Mouse (Mus musculus): ENCODE results near the gene Src.

The Src gene

GRCm38 (mm10) chr2:157437123-157437522 is 18.9 kb downstream of the Src start:
- no peak for DNase-seq (ENCODE audit: low spot score)

DNA sequence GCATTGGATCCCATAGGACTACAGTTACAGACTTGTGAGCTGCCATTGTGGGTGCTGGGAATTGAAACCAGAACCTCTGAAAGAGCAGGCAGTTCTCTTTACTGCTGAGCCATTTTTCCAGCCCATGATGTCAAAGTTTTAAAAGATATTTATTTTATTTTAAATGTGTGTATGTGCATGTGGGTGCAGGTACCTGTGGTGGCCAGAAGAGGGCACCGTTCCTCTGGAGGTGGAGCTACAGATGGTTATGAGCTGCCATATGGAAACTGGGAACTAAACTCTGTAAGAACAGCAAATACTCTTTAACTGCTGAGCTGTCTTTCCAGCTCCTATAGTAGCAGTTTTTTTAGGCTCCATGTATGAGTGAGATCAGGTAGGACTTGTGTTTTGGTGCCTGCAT is 23.1 kb downstream of the Src start:
- no peak for DNase-seq (ENCODE audit: low spot score)

- no peak for DNase-seq (ENCODE audit: low spot score)
Measured at GRCm38 (mm10) chr2:157447297-157448158, 29.3 kb downstream of the Src start.

DNA sequence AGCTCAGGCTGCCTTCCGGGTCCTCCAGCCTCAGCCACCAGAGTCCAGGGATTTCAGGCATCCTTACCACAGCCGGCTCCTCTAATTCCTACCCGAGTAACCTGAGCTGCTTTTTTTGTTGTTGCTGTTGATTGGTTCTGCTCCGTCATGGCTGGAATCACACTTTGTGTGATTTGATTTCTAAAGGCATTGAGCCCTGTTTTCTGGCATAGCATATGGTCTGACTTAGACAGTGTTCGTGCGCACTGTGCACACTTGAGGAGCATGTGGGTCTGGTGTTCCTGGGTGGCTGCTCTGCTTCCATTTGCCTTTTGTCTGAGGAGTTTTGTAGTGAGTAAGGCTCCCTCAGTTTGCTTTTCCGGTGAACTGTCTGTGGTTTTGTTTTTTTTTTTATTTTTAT is 30.1 kb downstream of the Src start:
- no peak for DNase-seq (ENCODE audit: low spot score)

DNA sequence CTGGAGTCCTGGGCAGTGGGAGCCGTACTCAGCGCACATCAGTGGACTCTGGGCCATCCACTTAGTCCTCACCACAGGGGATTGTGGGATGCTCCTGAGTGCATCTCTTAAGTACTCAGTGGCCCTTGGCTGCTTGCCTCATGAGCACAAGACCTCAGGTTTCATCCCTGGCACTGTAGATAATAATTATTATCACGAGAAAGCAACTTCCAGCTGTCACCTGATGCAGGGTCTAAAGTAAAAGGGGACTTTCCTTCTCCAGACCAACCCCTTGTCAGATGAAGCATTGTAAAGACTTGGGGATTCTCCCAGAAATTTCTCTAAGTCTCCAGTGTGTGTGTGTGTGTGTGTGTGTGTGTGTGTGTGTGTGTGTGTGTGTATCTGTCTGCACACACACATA is 32.7 kb downstream of the Src start:
- DNase-seq (ENCODE audit: low spot score), result no peak

DNA sequence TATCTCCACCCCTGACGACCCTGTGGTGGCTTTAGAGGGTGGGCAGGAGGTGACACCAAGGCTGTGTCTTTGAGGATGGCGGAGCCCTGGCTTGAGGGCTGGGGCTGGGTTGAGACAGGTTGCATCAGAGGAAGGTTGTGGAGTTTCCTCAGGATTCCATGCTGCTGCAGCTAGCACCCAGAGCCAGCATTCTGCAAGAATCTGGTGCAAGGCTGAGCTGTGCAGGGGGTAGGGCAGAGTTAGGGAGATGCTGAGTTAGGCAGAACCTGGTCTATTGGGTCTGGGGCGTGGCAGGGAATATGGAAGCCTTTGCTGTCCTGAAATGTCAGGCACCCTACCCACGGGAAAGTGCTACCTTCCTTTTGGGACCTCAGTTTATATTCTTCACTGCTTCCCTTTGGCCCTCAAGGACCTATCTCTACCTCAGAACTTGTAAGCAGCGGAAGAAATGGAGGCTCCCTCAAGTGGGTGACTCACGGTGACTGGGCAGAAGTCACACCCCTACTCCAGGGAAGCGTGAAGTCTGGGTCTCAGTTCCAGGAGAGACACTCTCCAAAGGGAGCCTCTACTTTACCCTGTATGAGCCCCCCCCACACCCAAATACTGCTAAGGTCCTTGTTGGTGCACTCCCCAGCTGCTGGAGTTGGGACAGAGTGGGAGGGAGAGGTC is 33.3 kb downstream of the Src start:
- DNase-seq (ENCODE audit: low spot score), result peak; percentile 66

- DNase-seq (ENCODE audit: low spot score), result peak; percentile 90
Measured at GRCm38 (mm10) chr2:157457100-157457806, 39.0 kb downstream of the Src start.

GRCm38 (mm10) chr2:157458472-157458871 is 40.2 kb downstream of the Src start:
- peak; percentile 73 for DNase-seq (ENCODE audit: low spot score)

- no peak for DNase-seq (ENCODE audit: low spot score)
Measured at GRCm38 (mm10) chr2:157459736-157460135, 41.5 kb downstream of the Src start.

- DNase-seq (ENCODE audit: low spot score), result no peak
Measured at GRCm38 (mm10) chr2:157462776-157463710, 44.8 kb downstream of the Src start.

GRCm38 (mm10) chr2:157463887-157464745 is 45.9 kb downstream of the Src start:
- no peak for DNase-seq (ENCODE audit: low spot score)

GRCm38 (mm10) chr2:157464746-157465126 is 46.5 kb downstream of the Src start:
- DNase-seq (ENCODE audit: low spot score), result no peak

DNA sequence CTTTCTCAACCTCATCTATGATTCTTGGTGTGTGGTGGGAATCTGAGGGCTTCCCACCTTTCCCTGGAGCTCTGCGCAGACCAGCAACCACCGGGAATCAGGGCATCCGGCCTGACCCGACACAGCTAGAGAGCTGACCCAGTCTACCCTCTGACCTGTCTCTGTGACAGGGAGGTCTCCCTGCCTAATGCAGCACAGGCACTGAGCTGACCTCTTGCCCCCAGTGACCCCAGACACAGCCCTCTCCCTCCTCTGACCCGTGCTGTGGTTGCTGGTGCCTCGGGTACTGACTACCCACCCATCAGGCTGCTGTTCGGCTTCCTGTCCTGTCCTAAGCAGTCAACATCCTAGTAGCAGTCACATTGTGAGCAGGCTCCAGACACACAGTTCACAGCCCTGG is 48.6 kb downstream of the Src start:
- DNase-seq (ENCODE audit: low spot score), result no peak

- DNase-seq (ENCODE audit: low spot score), result no peak
Measured at GRCm38 (mm10) chr2:157468130-157468796, 50.0 kb downstream of the Src start.

- no peak for DNase-seq (ENCODE audit: low spot score)
Measured at GRCm38 (mm10) chr2:157471292-157471691, 53.0 kb downstream of the Src start.

DNA sequence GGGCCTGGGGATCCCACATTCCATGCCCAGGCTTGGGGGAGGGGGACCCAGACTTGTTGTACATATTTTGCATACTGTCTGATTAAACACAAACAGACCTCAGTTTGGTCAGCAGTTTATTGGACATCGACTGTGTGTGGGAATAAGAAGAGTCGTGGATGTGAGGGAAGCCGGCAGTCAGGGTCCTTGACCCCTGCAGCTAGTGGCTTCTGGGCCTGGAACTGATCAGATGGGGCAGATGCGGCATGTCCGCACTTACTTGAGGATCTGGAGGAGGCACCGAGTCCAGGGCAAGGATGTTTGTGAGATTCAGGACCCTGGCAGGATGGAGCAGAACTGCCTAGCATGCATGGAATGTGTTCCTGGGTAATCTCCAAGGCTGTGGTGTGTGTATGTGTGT is 53.5 kb downstream of the Src start:
- DNase-seq (ENCODE audit: low spot score), result no peak

GRCm38 (mm10) chr2:157472469-157472868 is 54.2 kb downstream of the Src start:
- DNase-seq (ENCODE audit: low spot score), result no peak

DNA sequence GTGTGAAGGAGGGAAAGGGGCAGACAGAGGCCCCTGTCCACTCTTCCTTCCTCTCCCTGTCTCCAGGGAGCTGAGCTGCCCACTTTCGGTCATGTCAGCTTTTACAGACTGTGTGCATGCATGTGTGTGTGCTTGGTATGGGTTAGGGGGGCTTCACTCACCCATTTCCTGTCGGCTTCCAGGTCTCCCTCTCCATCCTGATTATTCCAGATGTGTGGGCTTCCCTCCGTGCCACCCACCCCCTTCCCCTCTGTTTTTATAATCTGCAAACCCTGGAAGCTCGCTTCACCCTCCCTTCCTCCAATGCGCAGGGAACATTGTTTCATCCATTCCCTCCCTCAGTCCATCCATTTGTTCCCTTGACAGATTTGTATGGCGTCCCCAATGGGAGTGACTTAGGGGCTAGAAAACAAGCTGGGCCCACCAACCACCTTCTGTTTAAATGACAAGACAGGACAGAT is 56.1 kb downstream of the Src start:
- no peak for DNase-seq (ENCODE audit: low spot score)

- no peak for DNase-seq (ENCODE audit: low spot score)
Measured at GRCm38 (mm10) chr2:157475437-157476379, 57.5 kb downstream of the Src start.
